Mouse (Mus musculus) MEL (cell line): Measurements from ENCODE around the gene Usp20. TPM values are rescaled to one million over a fixed set of nuclear protein-coding genes. Genes with fewer than 3 reads are reported as not detected.

Experiments used
- DNase-seq: peaks from one replicate; pipeline ENCODE4 v3.0.0; 2011; ENCODE audit warnings: low read depth, low spot score
- H3K27ac ChIP-seq: 2 replicates; pipeline ENCODE4 v1.5.1; 2012; ENCODE audit warnings: low read depth, mild to moderate bottlenecking, control low read depth, low read length, moderate library complexity; ENCODE audit not compliant: control insufficient read depth
- H3K27me3 ChIP-seq, 2 experiments: fragments of 150-350 bp in 1 of 2; sonication (generic) in 1 of 2; 2 replicates each; pipeline ENCODE4 v1.6.1; 2012; ENCODE audit warnings: low read length in 2 of 2, mild to moderate bottlenecking in 2 of 2, improper control_type of control experiment in 1 of 2, moderate library complexity in 1 of 2; ENCODE audit not compliant: insufficient read depth in 2 of 2, control insufficient read depth in 1 of 2
- H3K36me3 ChIP-seq, 2 experiments: 2 replicates each; pipeline ENCODE4 v1.6.1; 2012 to 2014; ENCODE audit warnings: low read length in 2 of 2, improper control_type of control experiment in 1 of 2, inconsistent platforms in 1 of 2, mild to moderate bottlenecking in 1 of 2; ENCODE audit not compliant: insufficient read depth in 2 of 2, control insufficient read depth in 1 of 2
- H3K4me1 ChIP-seq, 2 experiments: fragments of 150-350 bp in 1 of 2; sonication (generic) in 1 of 2; 2 replicates each; pipeline ENCODE4 v1.6.1; 2012; ENCODE audit warnings: low read length in 2 of 2, improper control_type of control experiment in 1 of 2, mild to moderate bottlenecking in 1 of 2; ENCODE audit not compliant: insufficient read depth in 2 of 2, control insufficient read depth in 1 of 2
- H3K4me3 ChIP-seq, 2 experiments: fragments of 150-350 bp in 1 of 2; sonication (generic) in 1 of 2; 2 replicates each; pipeline ENCODE4 v1.5.1; 2012; ENCODE audit warnings: low read depth in 2 of 2, low read length in 2 of 2, mild to moderate bottlenecking in 2 of 2, moderate library complexity in 2 of 2, control low read depth in 1 of 2, improper control_type of control experiment in 1 of 2; ENCODE audit not compliant: control insufficient read depth in 1 of 2, insufficient read depth in 1 of 2
- H3K79me2 ChIP-seq: 2 replicates; pipeline ENCODE4 v1.6.1; 2012; ENCODE audit warnings: mild to moderate bottlenecking, low read length, moderate library complexity; ENCODE audit not compliant: control insufficient read depth, poor library complexity, insufficient read depth
- H3K9ac ChIP-seq: 2 replicates; pipeline ENCODE4 v1.6.1; 2012; ENCODE audit warnings: low read depth, mild to moderate bottlenecking, control low read depth, low read length, moderate library complexity; ENCODE audit not compliant: control insufficient read depth, poor library complexity, severe bottlenecking
- H3K9me3 ChIP-seq: fragments of 150-350 bp; sonication (generic); replicated peaks from 2 replicates; pipeline ENCODE4 v1.6.1; 2012; ENCODE audit warnings: mild to moderate bottlenecking, low read length, improper control_type of control experiment, moderate library complexity; ENCODE audit not compliant: insufficient read depth
- CHD1 ChIP-seq: IDR thresholded peaks from 2 replicates; pipeline ENCODE4 v1.6.1; 2012; ENCODE audit warnings: low read depth, mild to moderate bottlenecking, inconsistent platforms, low read length, improper control_type of control experiment
- CTCF ChIP-seq, 3 experiments: IDR thresholded peaks in 2 of 3; conservative IDR thresholded peaks in 1 of 3; 2 replicates each; pipeline ENCODE4 v1.5.1; 2011 to 2012; ENCODE audit warnings: low read length in 3 of 3, low read depth in 2 of 3, mild to moderate bottlenecking in 2 of 3, improper control_type of control experiment in 1 of 3, inconsistent platforms in 1 of 3, mixed read lengths in 1 of 3, moderate library complexity in 1 of 3; ENCODE audit not compliant: control insufficient read depth in 1 of 3, insufficient read depth in 1 of 3, poor library complexity in 1 of 3, severe bottlenecking in 1 of 3
- EP300 ChIP-seq, 2 experiments: IDR thresholded peaks; 2 replicates each; pipeline ENCODE4 v1.6.1; 2011; ENCODE audit warnings: improper control_type of control experiment in 2 of 2, low read length in 2 of 2, low read depth in 1 of 2, mild to moderate bottlenecking in 1 of 2
- JUND ChIP-seq: IDR thresholded peaks from 2 replicates; pipeline ENCODE4 v1.6.1; 2011; ENCODE audit warnings: low read depth, mild to moderate bottlenecking, improper control_type of control experiment, low read length
- KAT2A ChIP-seq: conservative IDR thresholded peaks from 2 replicates; pipeline ENCODE4 v1.6.1; 2012; ENCODE audit warnings: low read depth, low read length, improper control_type of control experiment, inconsistent platforms
- MAFK ChIP-seq: IDR thresholded peaks from 2 replicates; pipeline ENCODE4 v1.6.1; 2011; ENCODE audit warnings: low read depth, mild to moderate bottlenecking, low read length, improper control_type of control experiment, borderline replicate concordance
- MAX ChIP-seq: IDR thresholded peaks from 2 replicates; pipeline ENCODE4 v1.6.1; 2011; ENCODE audit warnings: low read length, improper control_type of control experiment
- MXI1 ChIP-seq: IDR thresholded peaks from 2 replicates; pipeline ENCODE4 v1.6.1; 2011; ENCODE audit warnings: mild to moderate bottlenecking, low read depth, low read length, improper control_type of control experiment
- MYB ChIP-seq: IDR thresholded peaks from 2 replicates; pipeline ENCODE4 v1.6.1; 2011; ENCODE audit warnings: mild to moderate bottlenecking, low read depth, low read length, improper control_type of control experiment
- MYC ChIP-seq: IDR thresholded peaks from 2 replicates; pipeline ENCODE4 v1.6.1; 2011; ENCODE audit warnings: low read depth, mild to moderate bottlenecking, low read length, improper control_type of control experiment, moderate library complexity
- NELFE ChIP-seq: IDR thresholded peaks from 2 replicates; pipeline ENCODE4 v1.6.1; 2011; ENCODE audit warnings: low read depth, low read length, improper control_type of control experiment
- POLR2AphosphoS5 ChIP-seq: IDR thresholded peaks from 2 replicates; pipeline ENCODE4 v1.6.1; 2012; ENCODE audit warnings: low read depth, borderline replicate concordance, mild to moderate bottlenecking, inconsistent platforms, low read length, moderate library complexity, mixed read lengths
- RAD21 ChIP-seq: IDR thresholded peaks from 2 replicates; pipeline ENCODE4 v1.6.1; 2011; ENCODE audit warnings: mild to moderate bottlenecking, low read depth, low read length, improper control_type of control experiment
- RCOR1 ChIP-seq: IDR thresholded peaks from 2 replicates; pipeline ENCODE4 v1.6.1; 2012; ENCODE audit warnings: low read depth, mild to moderate bottlenecking, inconsistent platforms, low read length, improper control_type of control experiment
- TCF12 ChIP-seq: IDR thresholded peaks from 2 replicates; pipeline ENCODE4 v1.6.1; 2014; ENCODE audit warnings: low read depth, mild to moderate bottlenecking, inconsistent platforms, low read length, improper control_type of control experiment, moderate library complexity
- UBTF ChIP-seq: IDR thresholded peaks from 2 replicates; pipeline ENCODE4 v1.6.1; 2012; ENCODE audit warnings: low read depth, mild to moderate bottlenecking, inconsistent platforms, low read length, improper control_type of control experiment, moderate library complexity, borderline replicate concordance; ENCODE audit not compliant: insufficient read depth
- USF2 ChIP-seq, 2 experiments: IDR thresholded peaks; 2 replicates each; pipeline ENCODE4 v1.6.1; 2011 to 2012; ENCODE audit warnings: improper control_type of control experiment in 2 of 2, low read length in 2 of 2, borderline replicate concordance in 1 of 2, inconsistent platforms in 1 of 2, low read depth in 1 of 2, mild to moderate bottlenecking in 1 of 2; ENCODE audit not compliant: insufficient read depth in 1 of 2
- ZKSCAN1 ChIP-seq: IDR thresholded peaks from 2 replicates; pipeline ENCODE4 v1.6.1; 2012; ENCODE audit warnings: low read depth, mild to moderate bottlenecking, inconsistent platforms, low read length, improper control_type of control experiment, moderate library complexity
- ZMIZ1 ChIP-seq: IDR thresholded peaks from 2 replicates; pipeline ENCODE4 v1.6.1; 2012; ENCODE audit warnings: low read depth, mild to moderate bottlenecking, inconsistent platforms, low read length, improper control_type of control experiment, moderate library complexity
- polyA plus RNA-seq, 2 experiments: library from polyadenylated mRNA; stranded (reverse) in 1 of 2; unstranded in 1 of 2; fragments of >175 nt in 1 of 2; fragments of >200 nt in 1 of 2; gene quantifications; 2 replicates each; pipeline versions ENCODE4 v1.2.1 to v1.2.4; 2012; ENCODE audit warnings: low replicate concordance in 2 of 2, low read depth in 1 of 2; ENCODE audit not compliant: insufficient read length in 2 of 2, insufficient read depth in 1 of 2, missing spikeins in 1 of 2
- total RNA-seq: library from RNA; depleted of rRNA; stranded (reverse); fragments of 300-350 nt; gene quantifications from 2 replicates; pipeline ENCODE4 v1.2.3, GENCODE M21; 2012

The Usp20 gene
- total and polyA plus RNA-seq, 3 experiments = 9.4 to 10.8 TPM; not detected in 1

DNA sequence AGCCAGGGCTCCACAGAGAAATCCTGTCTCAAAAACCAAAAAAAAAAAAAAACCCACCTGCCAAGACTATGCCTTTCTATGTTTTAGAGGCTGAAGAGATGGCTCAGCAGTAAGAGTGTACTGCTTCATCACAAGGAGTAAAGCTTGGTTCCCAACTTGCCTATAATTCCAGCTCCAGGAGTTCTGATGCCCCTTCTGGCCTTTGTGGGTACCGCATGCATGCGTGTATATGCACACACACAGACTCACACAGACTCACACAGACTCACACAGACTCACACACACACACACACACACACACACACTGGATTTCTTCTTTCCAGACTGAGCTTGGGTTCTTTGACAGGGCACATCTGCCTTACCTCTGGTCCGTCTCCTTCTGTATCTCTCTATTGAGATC, 58.0 kb downstream of the Usp20 start:
- no peak for DNase-seq
- Histone ChIP-seq H3K79me2 (no peaks in the 10 kb centered on the region), H3K9me3 (no peaks in the 10 kb centered on the region), H3K4me3 (no peak overlapping the region), H3K27me3 (no peaks in the 10 kb centered on the region), H3K4me1 (no peaks in the 10 kb centered on the region), H3K9ac (no peak overlapping the region), H3K27ac (no peak overlapping the region), H3K36me3 (no peaks in the 10 kb centered on the region)
- TF ChIP-seq POLR2AphosphoS5 = no peak
- no peak for TF ChIP-seq MXI1
- TF ChIP-seq CTCF (IDR thresholded peaks at IDR 0.05 in 2 of 3, conservative IDR thresholded peaks at IDR 0.05 in 1 of 3; ENCODE audit: control insufficient read depth in 1 of 3, insufficient read depth in 1 of 3, low read depth in 2 of 3, low read length in 3 of 3, poor library complexity in 1 of 3, severe bottlenecking in 1 of 3) = peak in 2 of 3 experiments; percentile 16 to 24; a peak in 2 of 6 replicates

DNA sequence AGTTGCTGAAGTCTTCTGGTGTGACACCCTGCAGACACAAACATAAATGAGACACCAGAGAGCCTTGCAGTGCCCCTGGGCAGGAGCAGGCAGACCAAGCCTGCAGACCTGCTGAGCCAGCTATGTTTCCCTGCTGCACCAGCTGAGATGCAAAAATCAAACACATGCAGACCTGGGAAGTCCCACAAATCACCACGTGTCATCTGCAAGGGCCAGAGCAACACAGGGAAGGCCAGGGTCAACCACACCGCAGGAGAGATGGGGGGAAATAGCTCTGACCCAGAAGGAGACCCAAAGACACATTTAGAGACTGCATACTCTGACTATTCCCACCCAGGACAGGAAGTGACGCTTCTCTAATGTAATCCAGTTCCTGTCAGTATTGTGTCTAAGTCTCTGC, 58.4 kb downstream of the Usp20 start:
- Histone ChIP-seq H3K27me3 (no peaks in the 10 kb centered on the region), H3K79me2 (no peaks in the 10 kb centered on the region), H3K27ac (no peak overlapping the region), H3K9ac (no peak overlapping the region), H3K36me3 (no peaks in the 10 kb centered on the region), H3K4me3 (no peak overlapping the region), H3K4me1 (no peaks in the 10 kb centered on the region), H3K9me3 (no peaks in the 10 kb centered on the region)
- DNase-seq = no peak
- TF ChIP-seq ZMIZ1 (no peak), UBTF (no peak), RAD21 (no peak)

DNA sequence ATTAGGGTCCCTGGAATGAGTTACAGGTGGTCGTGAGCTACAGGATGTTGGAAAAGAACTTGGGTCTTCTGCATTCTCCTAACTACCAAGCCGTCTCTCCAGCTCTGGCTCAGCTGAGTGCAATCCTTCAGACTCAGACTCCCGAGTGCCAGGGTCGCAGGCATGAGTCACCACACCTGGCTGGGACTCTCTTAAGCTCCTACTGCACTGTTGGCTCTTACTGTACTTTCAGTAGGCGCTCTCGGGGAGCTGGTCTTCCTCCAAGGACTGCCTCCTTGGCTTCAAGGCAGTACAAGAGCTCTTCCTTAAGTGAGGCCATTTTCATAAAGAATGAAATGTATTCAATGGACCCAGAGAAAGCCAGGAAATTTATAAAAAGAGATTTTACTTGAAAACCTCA, 59.3 kb downstream of the Usp20 start:
- H3K27me3 ChIP-seq = no peaks in the 10 kb centered on the region
- DNase-seq = no peak
- TF ChIP-seq UBTF (no peak), USF2 (IDR thresholded peaks at IDR 0.05; ENCODE audit: borderline replicate concordance in 1 of 2, insufficient read depth in 1 of 2, low read depth in 1 of 2, low read length in 2 of 2) (no peak), JUND (no peak), MAX (no peak), ZMIZ1 (no peak), MYC (no peak), RAD21 (no peak), ZKSCAN1 (no peak), NELFE (no peak), MYB (no peak), KAT2A (no peak), POLR2AphosphoS5 (no peak), MAFK (no peak), EP300 (IDR thresholded peaks at IDR 0.05; ENCODE audit: low read depth in 1 of 2, low read length in 2 of 2) (no peak), RCOR1 (no peak), TCF12 (no peak), CHD1 (no peak)
- no peaks in the 10 kb centered on the region for H3K36me3 ChIP-seq
- no peaks in the 10 kb centered on the region for H3K9me3 ChIP-seq
- H3K9ac ChIP-seq = no peak overlapping the region
- no peak overlapping the region for H3K27ac ChIP-seq
- no peak overlapping the region for H3K4me3 ChIP-seq
- no peaks in the 10 kb centered on the region for H3K79me2 ChIP-seq
- no peaks in the 10 kb centered on the region for H3K4me1 ChIP-seq
